13 mouse cellular contexts compared by ENCODE assay signal in the genomic region with DNA sequence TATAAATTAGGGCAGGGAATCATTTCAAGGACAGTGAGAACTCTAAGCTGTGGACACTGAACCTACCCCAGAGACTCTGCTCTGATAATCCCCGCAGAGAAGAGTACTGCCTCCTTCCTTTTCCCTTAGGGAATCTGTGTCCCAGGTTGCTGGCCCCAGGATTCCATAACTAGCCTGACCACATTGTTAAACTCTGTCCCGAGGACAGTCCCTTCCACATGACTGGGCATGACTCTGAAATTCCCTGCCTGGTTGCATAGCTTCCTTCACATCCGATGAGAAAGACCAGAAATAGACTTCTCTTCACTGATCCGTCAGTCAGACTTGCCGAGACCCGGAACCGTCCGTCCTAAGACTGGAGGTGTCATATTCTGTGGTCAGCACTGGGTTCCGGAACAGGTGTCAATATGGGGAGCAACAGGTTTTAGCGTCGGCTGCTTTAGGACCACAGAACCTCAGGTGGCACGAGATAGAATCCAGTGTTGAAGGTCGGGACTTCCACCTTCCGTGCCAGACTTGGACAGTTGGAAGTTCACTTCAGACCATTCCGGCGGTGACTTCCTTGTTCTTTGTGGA.
DNase-seq lines count a peak whose midpoint lies in the region; ATAC-seq lines count a peak whose summit lies in the region.
"Had no signal": no experiment of that assay in that cellular context is flagged by ENCODE, and none has a peak within 500 bp of the region (broad histone marks: within the 10 kb centered on the region; RNA-seq: fewer than 3 reads in every experiment).

No protein-coding gene starts in this region.

- peak overlapping the region; percentile 21; the same call in 1 of the 2 replicates for H3K4me3 ChIP-seq in heart, embryonic 16.5 days (ENCODE audit: low read length)
- H3K4me3 ChIP-seq: erythroblast, embryonic 14.5 days; megakaryocyte, embryonic 14.5 days had no signal

- peak; percentile 41 for DNase-seq in gastrocnemius, adult 18-20 months (ENCODE audit: low spot score)
- DNase-seq in gastrocnemius, postnatal 36 days, result no peak
- peak; percentile 31 to 45 for DNase-seq in heart, adult 18-20 months
- peak; percentile 36 for DNase-seq in kidney, postnatal 14 days
- DNase-seq in cerebellum, adult 18-20 months, result no peak
- no peak for DNase-seq in right cerebral cortex, adult 18-20 months
- DNase-seq in layer of hippocampus, postnatal 25 days (ENCODE audit: extremely low spot score in 1 of 2, low spot score in 1 of 2), result no peak
- DNase-seq: cerebellum, adult 8-10 months; thymus, postnatal 36 days had no signal

- 58% methylated on average over 16 of the region's 16 CpGs for WGBS in heart, embryonic 16.5 days

- no peaks in the 10 kb centered on the region for H3K27me3 ChIP-seq in heart, embryonic 16.5 days (ENCODE audit: control insufficient read depth, insufficient read depth, low read length)
- H3K27me3 ChIP-seq: CH12.LX; megakaryocyte, embryonic 14.5 days had no signal

- H3K9ac ChIP-seq in heart, embryonic 16.5 days (ENCODE audit: low read length), result peak overlapping the region; percentile 16; the same call in 1 of the 2 replicates

- H3K9me3 ChIP-seq in heart, embryonic 16.5 days (replicated peaks; ENCODE audit: control insufficient read depth, low read length), result no peaks in the 10 kb centered on the region

- H3K4me2 ChIP-seq in heart, embryonic 16.5 days (ENCODE audit: low read depth, low read length), result peak overlapping the region; percentile 53

- H3K4me1 ChIP-seq in heart, embryonic 16.5 days (ENCODE audit: control insufficient read depth, insufficient read depth, low read length), result peaks cover 28% of the 10 kb centered on the region
- H3K4me1 ChIP-seq: megakaryocyte, embryonic 14.5 days had no signal

- no peaks in the 10 kb centered on the region for H3K36me3 ChIP-seq in heart, embryonic 16.5 days (ENCODE audit: control insufficient read depth, insufficient read depth)

- peak overlapping the region; percentile 70 for H3K27ac ChIP-seq in heart, embryonic 16.5 days (ENCODE audit: low read length)

- intact Hi-C loops in gastrocnemius, postnatal 36 days (cut with DNase I), result no loop called here

- ATAC-seq in heart, embryonic 16.5 days (replicated peaks; ENCODE audit: extremely low read depth, insufficient read depth, low FRiP score), result 0 out of 2 replicates have a peak, but pooled peaks have one; percentile 37

Comparison
In these comparisons a context has a peak if more than half of its experiments do, and no peak if none do; other contexts are left out.
1. DNase-seq: peak in gastrocnemius, adult 18-20 months (single experiment), heart, adult 18-20 months (2 of 2) and kidney, postnatal 14 days (single experiment); none in gastrocnemius, postnatal 36 days (0 of 2), cerebellum, adult 18-20 months (0 of 2), right cerebral cortex, adult 18-20 months (single experiment) and layer of hippocampus, postnatal 25 days (0 of 2).